Mouse (Mus musculus): ENCODE results near the gene Iars. TPM values are rescaled to one million over a fixed set of nuclear protein-coding genes. Genes with fewer than 3 reads are reported as not detected.

Iars gene
- polyA plus RNA-seq (2015; fragmentation: Nextera tagmentation; extraction: Ambion mirVana), result 79.7 and 82.2 TPM in 2 replicates

DNA sequence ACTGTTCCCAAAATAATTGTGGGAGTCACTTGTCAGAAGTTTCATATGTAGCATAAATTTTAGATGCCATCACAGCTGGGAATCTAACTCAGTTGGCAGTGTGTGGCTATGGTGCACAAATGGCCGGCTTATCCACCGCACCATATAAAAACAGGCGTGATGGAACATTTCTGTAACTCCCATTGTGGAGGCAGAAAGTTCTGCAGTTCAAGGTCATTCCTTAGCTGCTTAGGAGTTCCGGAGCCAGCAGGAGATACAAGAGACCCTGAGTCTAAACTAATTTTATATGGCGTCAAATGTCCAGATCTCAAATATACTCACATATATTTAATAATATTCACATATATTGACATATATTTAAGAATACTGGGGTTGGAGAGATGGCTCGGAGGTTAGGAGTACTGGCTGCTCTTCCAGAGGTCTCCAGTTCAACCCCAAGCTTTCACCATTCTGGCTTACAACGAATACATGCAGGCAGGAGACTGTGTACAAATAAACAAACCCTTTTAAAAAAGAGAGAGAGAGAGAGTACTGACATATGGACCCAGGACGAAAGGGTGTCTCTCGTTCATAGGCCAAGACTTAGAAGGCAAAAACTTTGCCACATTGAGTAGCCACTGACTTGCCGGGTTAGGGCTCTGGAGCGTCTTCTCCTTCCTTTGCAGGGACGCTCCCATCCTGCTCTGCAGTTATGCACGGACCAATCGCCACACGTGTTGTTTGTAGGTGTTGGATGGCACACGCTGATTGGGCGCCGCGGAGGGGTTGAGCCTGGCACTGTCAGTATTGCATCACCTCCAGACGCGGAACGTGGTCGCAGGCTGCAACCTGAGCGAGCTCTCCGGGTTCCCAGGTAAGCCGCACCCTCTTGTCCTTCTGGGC lies at the start of gene Iars:
Iars (plus strand) TSS at position 750 of the 882 bp plus-strand sequence.
- Histone ChIP-seq H3K27ac (ENCODE audit: low read length) (peak within 1 kb of the TSS; percentile 87), H3K4me3 (ENCODE audit: low read length) (peak within 1 kb of the TSS; percentile 78), H3K9ac (ENCODE audit: low read depth, low read length) (peak within 1 kb of the TSS; percentile 86), H3K4me2 (ENCODE audit: low read depth, low read length) (peak within 1 kb of the TSS; percentile 58), H3K27me3 (replicated peaks; ENCODE audit: control insufficient read depth, insufficient read depth, low read length) (no peaks in the 10 kb centered on the region), H3K4me1 (ENCODE audit: control insufficient read depth, insufficient read depth, low read length) (no peaks in the 10 kb centered on the region), H3K36me3 (ENCODE audit: control insufficient read depth, insufficient read depth, low read length) (no peaks in the 10 kb centered on the region), H3K9me3 (ENCODE audit: control insufficient read depth, low read length) (no peaks in the 10 kb centered on the region)
- 4% methylated on average over 26 of the region's 26 CpGs for WGBS
- peak; percentile 100 for ATAC-seq

DNA sequence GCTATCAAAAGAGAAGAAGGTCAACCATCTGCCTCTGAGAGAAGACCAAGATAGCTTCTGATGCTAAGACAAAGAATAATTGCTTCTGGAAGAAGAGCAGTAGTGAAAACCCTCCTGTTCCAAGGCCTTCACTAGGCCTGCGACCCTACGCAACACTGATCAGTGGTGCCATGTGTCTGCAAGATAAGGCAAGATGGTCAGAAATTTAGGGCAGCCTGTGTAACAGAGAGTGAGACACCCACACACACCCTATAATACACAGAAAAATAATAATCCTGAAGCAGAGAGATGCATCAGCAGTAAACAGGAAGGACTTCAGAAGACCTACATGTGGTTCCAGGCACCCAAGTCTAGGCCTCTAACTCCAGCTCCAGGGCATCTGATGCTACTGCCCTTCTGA lies 41.9 kb upstream of the Iars start:
- H3K4me1 ChIP-seq (ENCODE audit: control insufficient read depth, insufficient read depth, low read length), result no peaks in the 10 kb centered on the region; the same call in 1 of the 2 replicates
- no peaks in the 10 kb centered on the region for H3K27me3 ChIP-seq (replicated peaks; ENCODE audit: control insufficient read depth, insufficient read depth, low read length)
- 99% methylated on average over 2 of the region's 2 CpGs for WGBS
- H3K36me3 ChIP-seq (ENCODE audit: control insufficient read depth, insufficient read depth, low read length), result no peaks in the 10 kb centered on the region
- no peak overlapping the region for H3K4me3 ChIP-seq (ENCODE audit: low read length)
- ATAC-seq, result no peak
- no peak overlapping the region for H3K27ac ChIP-seq (ENCODE audit: low read length)
- no peak overlapping the region for H3K4me2 ChIP-seq (ENCODE audit: low read depth, low read length)
- H3K9ac ChIP-seq (ENCODE audit: low read depth, low read length), result no peak overlapping the region
- no peaks in the 10 kb centered on the region for H3K9me3 ChIP-seq (ENCODE audit: control insufficient read depth, low read length)

DNA sequence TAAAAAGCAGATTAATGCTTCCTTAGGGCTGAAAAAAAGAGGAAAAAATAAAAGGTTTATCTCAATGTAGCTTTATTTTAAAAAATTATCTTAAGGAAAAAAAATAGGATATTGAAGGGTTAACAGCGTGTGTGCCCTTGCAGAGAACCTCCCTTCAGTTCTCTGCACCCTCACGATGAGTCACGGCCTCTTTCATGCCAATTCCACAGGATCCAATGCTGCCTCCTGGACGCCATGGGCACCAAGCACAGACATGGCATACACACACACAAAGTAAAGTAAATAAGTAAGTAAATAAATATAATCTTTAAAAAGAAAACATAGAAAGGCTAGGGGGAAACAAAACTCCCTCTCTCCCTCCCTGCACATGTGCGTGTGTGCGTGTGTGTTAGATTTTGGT lies 39.2 kb upstream of the Iars start:
- no peaks in the 10 kb centered on the region for H3K27me3 ChIP-seq (replicated peaks; ENCODE audit: control insufficient read depth, insufficient read depth, low read length)
- H3K4me2 ChIP-seq (ENCODE audit: low read depth, low read length), result no peak overlapping the region
- 75% methylated on average over 6 of the region's 6 CpGs for WGBS
- H3K36me3 ChIP-seq (ENCODE audit: control insufficient read depth, insufficient read depth, low read length), result no peaks in the 10 kb centered on the region
- no peak overlapping the region for H3K4me3 ChIP-seq (ENCODE audit: low read length)
- ATAC-seq, result no peak
- H3K27ac ChIP-seq (ENCODE audit: low read length), result no peak overlapping the region
- H3K4me1 ChIP-seq (ENCODE audit: control insufficient read depth, insufficient read depth, low read length), result no peaks in the 10 kb centered on the region; the same call in 1 of the 2 replicates
- H3K9ac ChIP-seq (ENCODE audit: low read depth, low read length), result no peak overlapping the region
- H3K9me3 ChIP-seq (ENCODE audit: control insufficient read depth, low read length), result no peaks in the 10 kb centered on the region

DNA sequence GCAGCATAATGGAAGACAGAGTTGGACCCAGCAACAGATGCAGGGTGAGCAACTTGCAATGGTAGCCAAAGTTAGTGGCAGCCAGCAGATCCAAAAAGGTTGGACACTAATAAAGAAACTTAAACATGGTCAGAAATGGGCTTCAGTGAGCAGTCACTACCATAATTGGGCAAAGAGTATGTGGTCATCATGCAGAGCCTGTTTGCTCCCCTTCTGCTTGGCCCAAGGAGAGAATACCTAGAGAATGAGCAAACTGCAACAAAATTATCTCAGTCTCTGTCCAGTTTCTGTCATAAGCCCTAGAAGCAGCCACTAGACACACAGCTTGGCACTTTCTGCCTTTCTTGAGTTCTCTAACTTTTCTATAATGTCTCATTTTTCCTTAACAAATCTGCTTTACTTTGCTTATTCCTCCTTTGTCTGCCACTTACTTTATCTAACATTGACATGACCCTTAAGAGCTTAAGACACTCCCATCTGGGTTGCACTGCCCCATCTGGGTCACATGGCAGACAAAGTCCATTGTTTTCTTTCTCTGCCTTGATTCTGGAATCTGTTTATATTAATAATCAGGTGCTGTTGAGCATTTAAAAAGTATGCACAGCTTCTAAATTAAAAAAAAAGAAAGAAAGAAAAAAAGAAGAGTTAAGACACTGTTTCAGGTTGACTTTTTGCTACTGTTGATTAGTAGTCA lies 38.1 kb upstream of the Iars start:
- Histone ChIP-seq H3K36me3 (ENCODE audit: control insufficient read depth, insufficient read depth, low read length) (no peaks in the 10 kb centered on the region), H3K9me3 (ENCODE audit: control insufficient read depth, low read length) (no peaks in the 10 kb centered on the region), H3K4me1 (ENCODE audit: control insufficient read depth, insufficient read depth, low read length) (no peaks in the 10 kb centered on the region; the same call in 1 of the 2 replicates), H3K4me2 (ENCODE audit: low read depth, low read length) (no peak overlapping the region), H3K27ac (ENCODE audit: low read length) (peak overlapping the region; percentile 18; the same call in 1 of the 2 replicates), H3K27me3 (replicated peaks; ENCODE audit: control insufficient read depth, insufficient read depth, low read length) (no peaks in the 10 kb centered on the region), H3K4me3 (ENCODE audit: low read length) (no peak overlapping the region), H3K9ac (ENCODE audit: low read depth, low read length) (no peak overlapping the region)
- ATAC-seq, result no peak; the same call in 1 of the 2 replicates

DNA sequence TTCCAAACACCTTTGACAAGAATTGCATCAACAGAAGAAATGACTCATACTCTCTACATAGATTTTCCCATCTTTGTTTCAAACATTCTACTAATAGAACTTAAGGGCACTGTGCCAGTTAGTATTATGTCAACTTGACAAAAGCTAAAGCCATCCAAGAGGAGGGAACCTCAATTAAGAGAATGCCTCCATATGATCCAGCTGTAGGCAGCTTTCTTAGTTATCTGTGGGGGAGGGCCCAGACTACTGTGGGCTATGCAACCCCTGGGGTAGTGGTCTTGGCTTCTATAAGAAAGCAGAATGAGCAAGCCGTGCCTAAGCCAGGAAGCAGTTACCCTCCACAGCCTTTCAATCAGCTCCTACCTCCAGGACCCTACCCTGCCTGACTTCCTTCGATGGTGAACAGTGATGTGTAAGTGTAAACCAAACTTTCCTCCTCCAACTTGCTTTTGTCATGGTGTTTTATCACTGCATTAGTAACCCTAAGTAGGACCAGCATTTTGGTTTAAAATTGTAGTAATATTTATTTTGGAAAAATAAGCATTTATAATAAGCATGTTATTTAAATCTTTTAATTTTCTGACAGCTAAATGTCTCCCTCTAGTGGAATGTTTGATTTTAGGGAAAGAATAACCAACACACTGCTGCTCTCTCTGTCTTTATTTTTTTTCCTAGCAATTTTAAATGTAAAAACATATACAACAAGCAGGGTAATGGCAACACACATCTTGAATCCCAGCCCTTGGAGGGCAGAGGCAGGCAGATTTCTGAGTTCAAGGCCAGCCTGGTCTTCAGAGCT lies 37.0 kb upstream of the Iars start:
- 52% methylated on average over 2 of the region's 2 CpGs for WGBS
- peak overlapping the region; percentile 20; the same call in 1 of the 2 replicates for H3K27ac ChIP-seq (ENCODE audit: low read length)
- no peaks in the 10 kb centered on the region for H3K27me3 ChIP-seq (replicated peaks; ENCODE audit: control insufficient read depth, insufficient read depth, low read length)
- H3K4me3 ChIP-seq (ENCODE audit: low read length), result no peak overlapping the region
- ATAC-seq, result peak; percentile 53; the same call in 1 of the 2 replicates
- no peaks in the 10 kb centered on the region; the same call in 1 of the 2 replicates for H3K4me1 ChIP-seq (ENCODE audit: control insufficient read depth, insufficient read depth, low read length)
- H3K36me3 ChIP-seq (ENCODE audit: control insufficient read depth, insufficient read depth, low read length), result no peaks in the 10 kb centered on the region
- H3K9ac ChIP-seq (ENCODE audit: low read depth, low read length), result no peak overlapping the region
- H3K4me2 ChIP-seq (ENCODE audit: low read depth, low read length), result no peak overlapping the region
- H3K9me3 ChIP-seq (ENCODE audit: control insufficient read depth, low read length), result no peaks in the 10 kb centered on the region

DNA sequence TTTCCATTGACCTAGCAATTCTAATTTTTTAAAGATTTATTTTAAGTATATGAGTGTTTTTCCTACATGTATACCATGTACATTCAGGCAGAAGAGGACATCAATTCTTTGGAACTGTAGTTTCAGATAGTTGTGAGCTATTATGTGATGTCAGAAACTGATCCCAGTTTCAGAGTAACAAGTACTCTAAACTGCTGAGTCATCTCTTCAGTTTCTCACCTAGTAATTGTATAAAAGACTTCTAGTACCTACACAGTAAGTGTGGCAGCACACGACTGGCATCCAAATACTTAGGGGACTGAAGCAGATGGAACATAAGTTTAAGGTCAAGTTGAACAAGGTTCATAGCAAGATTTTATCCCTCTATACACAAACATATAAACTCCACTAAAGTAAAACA lies 35.9 kb upstream of the Iars start:
- H3K9me3 ChIP-seq (ENCODE audit: control insufficient read depth, low read length), result no peaks in the 10 kb centered on the region
- no peak overlapping the region for H3K27ac ChIP-seq (ENCODE audit: low read length)
- ATAC-seq, result no peak
- H3K4me3 ChIP-seq (ENCODE audit: low read length), result no peak overlapping the region
- no peaks in the 10 kb centered on the region for H3K27me3 ChIP-seq (replicated peaks; ENCODE audit: control insufficient read depth, insufficient read depth, low read length)
- no peak overlapping the region for H3K4me2 ChIP-seq (ENCODE audit: low read depth, low read length)
- WGBS, result 76% methylated on average over 1 of the region's 1 CpGs
- H3K4me1 ChIP-seq (ENCODE audit: control insufficient read depth, insufficient read depth, low read length), result no peaks in the 10 kb centered on the region; the same call in 1 of the 2 replicates
- H3K9ac ChIP-seq (ENCODE audit: low read depth, low read length), result no peak overlapping the region
- no peaks in the 10 kb centered on the region for H3K36me3 ChIP-seq (ENCODE audit: control insufficient read depth, insufficient read depth, low read length)

DNA sequence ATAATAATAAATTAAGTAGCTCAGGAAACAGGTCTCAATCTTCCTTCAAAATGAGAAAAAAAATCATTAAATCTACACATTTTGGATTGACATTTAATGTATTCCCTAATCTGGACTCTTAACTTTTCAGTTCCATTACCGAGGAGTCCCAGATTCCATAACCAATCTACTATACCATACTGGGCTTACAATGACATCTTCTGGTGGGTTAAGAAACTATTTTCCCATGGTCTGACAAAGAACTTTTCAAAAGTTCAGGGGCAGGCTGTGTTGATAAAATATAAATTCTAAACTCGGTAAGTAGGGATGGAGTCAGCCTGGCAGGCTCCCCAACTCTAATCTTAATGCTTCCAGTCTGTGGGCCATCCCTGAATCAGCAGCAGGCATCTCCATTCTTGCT lies 30.8 kb upstream of the Iars start:
- no peaks in the 10 kb centered on the region for H3K36me3 ChIP-seq (ENCODE audit: control insufficient read depth, insufficient read depth, low read length)
- H3K27me3 ChIP-seq (replicated peaks; ENCODE audit: control insufficient read depth, insufficient read depth, low read length), result no peaks in the 10 kb centered on the region
- no peak overlapping the region for H3K9ac ChIP-seq (ENCODE audit: low read depth, low read length)
- H3K9me3 ChIP-seq (ENCODE audit: control insufficient read depth, low read length), result no peaks in the 10 kb centered on the region
- no peak overlapping the region for H3K4me2 ChIP-seq (ENCODE audit: low read depth, low read length)
- 35% methylated on average over 2 of the region's 2 CpGs for WGBS
- peaks cover 2% of the 10 kb centered on the region; the same call in 1 of the 2 replicates for H3K4me1 ChIP-seq (ENCODE audit: control insufficient read depth, insufficient read depth, low read length)
- H3K27ac ChIP-seq (ENCODE audit: low read length), result no peak overlapping the region
- H3K4me3 ChIP-seq (ENCODE audit: low read length), result no peak overlapping the region
- ATAC-seq, result no peak

DNA sequence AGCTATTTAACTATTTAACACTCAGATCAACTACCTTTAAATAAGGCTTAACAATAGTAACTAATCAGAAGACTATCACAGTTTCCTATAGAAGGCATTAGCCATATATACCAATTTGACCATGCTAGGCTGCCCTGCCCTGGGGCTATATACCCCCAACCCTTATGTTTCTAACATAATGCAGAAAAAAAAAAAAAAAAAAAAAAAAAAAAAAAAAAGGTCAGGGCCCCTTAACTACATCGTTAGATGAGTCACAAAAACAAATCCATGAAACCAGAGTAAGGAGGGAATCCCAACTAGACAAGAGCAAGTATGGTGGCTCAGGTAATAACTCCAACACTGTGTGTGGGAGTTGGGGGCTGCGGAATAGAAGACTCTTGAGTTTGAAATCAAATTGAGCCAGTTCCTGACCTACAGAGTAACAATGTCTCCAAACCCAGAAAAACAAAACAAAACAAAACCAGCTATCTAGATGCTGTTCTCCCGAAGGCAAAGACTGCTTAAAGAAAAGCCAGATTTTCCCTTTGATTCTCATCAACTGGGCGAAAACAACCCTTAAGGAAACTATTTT lies 30.0 kb upstream of the Iars start:
- ATAC-seq, result no peak
- Histone ChIP-seq H3K4me1 (ENCODE audit: control insufficient read depth, insufficient read depth, low read length) (peaks cover 2% of the 10 kb centered on the region; the same call in 1 of the 2 replicates), H3K36me3 (ENCODE audit: control insufficient read depth, insufficient read depth, low read length) (no peaks in the 10 kb centered on the region), H3K27me3 (replicated peaks; ENCODE audit: control insufficient read depth, insufficient read depth, low read length) (no peaks in the 10 kb centered on the region), H3K27ac (ENCODE audit: low read length) (no peak overlapping the region), H3K9me3 (ENCODE audit: control insufficient read depth, low read length) (no peaks in the 10 kb centered on the region), H3K4me3 (ENCODE audit: low read length) (peak overlapping the region; percentile 74), H3K9ac (ENCODE audit: low read depth, low read length) (peak overlapping the region; percentile 60), H3K4me2 (ENCODE audit: low read depth, low read length) (peak overlapping the region; percentile 70)
- 2% methylated on average over 4 of the region's 4 CpGs for WGBS
